Mouse (Mus musculus) liver, embryonic 12.5 days (tissue): ENCODE measurements at regions not wholly inside any gene's neighbourhood (a gene's known extent, or its start where the extent isn't known, plus 50 kb on each side); places are given as distances from the start of the nearest gene placed in this dataset.

ENCODE experiments used
- ATAC-seq: fragments of 200-750 bp; cut with Nextera tagmentation; 2 replicates; pipeline ENCODE4 v1.8.0; 2017; ENCODE audit warnings: moderate number of reproducible peaks, mild to moderate bottlenecking, moderate library complexity
- H3K27ac ChIP-seq: fragments of 300-500 bp; sonication (generic); 2 replicates; pipeline ENCODE4 v1.5.1; 2016; ENCODE audit warnings: mild to moderate bottlenecking
- H3K27me3 ChIP-seq: fragments of 300-500 bp; sonication (generic); replicated peaks from 2 replicates; pipeline ENCODE4 v1.6.1; 2016; ENCODE audit warnings: mild to moderate bottlenecking, moderate library complexity
- H3K36me3 ChIP-seq: fragments of 300-500 bp; sonication (generic); 2 replicates; pipeline ENCODE4 v1.6.1; 2016; ENCODE audit warnings: mild to moderate bottlenecking, moderate library complexity
- H3K4me1 ChIP-seq: fragments of 300-500 bp; sonication (generic); 2 replicates; pipeline ENCODE4 v1.6.1; 2016
- H3K4me2 ChIP-seq: fragments of 300-500 bp; sonication (generic); 2 replicates; pipeline ENCODE4 v1.6.1; 2016; ENCODE audit warnings: mild to moderate bottlenecking, moderate library complexity
- H3K4me3 ChIP-seq: fragments of 300-500 bp; sonication (generic); 2 replicates; pipeline ENCODE4 v1.5.1; 2016; ENCODE audit warnings: mild to moderate bottlenecking, moderate library complexity
- H3K9ac ChIP-seq: fragments of 300-500 bp; sonication (generic); 2 replicates; pipeline ENCODE4 v1.6.1; 2016; ENCODE audit warnings: mild to moderate bottlenecking, moderate library complexity
- H3K9me3 ChIP-seq: fragments of 300-500 bp; sonication (generic); replicated peaks from 2 replicates; pipeline ENCODE4 v1.6.1; 2016; ENCODE audit warnings: mild to moderate bottlenecking, moderate library complexity
- WGBS: fragments of 180-500 bp; shearing (Covaris S2); methylation state at CpG from one replicate; pipeline ENCODE4 v1.1.7; 2016; ENCODE audit not compliant: insufficient replicate concordance; 5-methylcytosine and 5-hydroxymethylcytosine counted together

DNA sequence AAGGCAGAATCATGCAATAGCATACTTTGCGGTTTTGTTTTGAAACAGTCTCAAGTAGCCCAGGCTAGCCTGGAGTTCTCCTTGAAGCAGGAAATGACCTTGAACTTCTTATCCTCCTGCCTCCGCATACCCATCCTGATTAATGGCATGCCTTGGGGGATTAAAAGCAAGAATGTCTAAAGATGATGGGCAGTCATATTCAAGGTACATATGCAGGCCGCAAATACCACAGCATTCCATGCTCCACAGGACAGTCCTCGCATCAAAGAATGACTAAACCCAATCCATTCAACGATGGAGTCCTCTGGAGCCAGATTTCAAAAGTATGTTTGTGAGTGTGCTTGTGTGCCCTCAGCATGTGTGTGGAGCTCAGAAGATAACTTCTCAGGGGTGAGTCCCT is 69.1 kb upstream of the Tbx3 start:
- Histone ChIP-seq H3K4me1 (no peaks in the 10 kb centered on the region), H3K4me3 (no peak overlapping the region), H3K9me3 (no peaks in the 10 kb centered on the region), H3K4me2 (no peak overlapping the region), H3K27ac (no peak overlapping the region), H3K9ac (no peak overlapping the region), H3K36me3 (no peaks in the 10 kb centered on the region), H3K27me3 (no peaks in the 10 kb centered on the region)
- ATAC-seq: no peak
- 78% methylated on average over 5 of the region's 5 CpGs for WGBS

GRCm38 (mm10) chr5:119602001-119602400 is 68.5 kb upstream of the Tbx3 start:
- no peak overlapping the region for H3K9ac ChIP-seq

GRCm38 (mm10) chr5:119605444-119605843 is 65.0 kb upstream of the Tbx3 start:
- no peaks in the 10 kb centered on the region for H3K4me1 ChIP-seq
- H3K9me3 ChIP-seq: no peaks in the 10 kb centered on the region
- H3K27me3 ChIP-seq: no peaks in the 10 kb centered on the region
- no peak overlapping the region for H3K27ac ChIP-seq
- H3K36me3 ChIP-seq: no peaks in the 10 kb centered on the region
- no peak overlapping the region for H3K9ac ChIP-seq
- no peak overlapping the region for H3K4me3 ChIP-seq
- no peak overlapping the region for H3K4me2 ChIP-seq
- WGBS: 69% methylated on average over 7 of the region's 7 CpGs
- ATAC-seq: no peak

More at GRCm38 (mm10) chr5:119602001-119602400, 68.5 kb upstream of the Tbx3 start:
- ATAC-seq: no peak
- no peaks in the 10 kb centered on the region for H3K27me3 ChIP-seq
- no peak overlapping the region for H3K4me3 ChIP-seq
- 72% methylated on average over 16 of the region's 16 CpGs for WGBS
- H3K4me1 ChIP-seq: no peaks in the 10 kb centered on the region
- no peak overlapping the region for H3K4me2 ChIP-seq
- H3K36me3 ChIP-seq: no peaks in the 10 kb centered on the region
- no peak overlapping the region for H3K27ac ChIP-seq
- H3K9me3 ChIP-seq: no peaks in the 10 kb centered on the region

- Histone ChIP-seq H3K9ac (no peak overlapping the region), H3K27ac (no peak overlapping the region), H3K27me3 (no peaks in the 10 kb centered on the region), H3K4me2 (no peak overlapping the region), H3K36me3 (no peaks in the 10 kb centered on the region), H3K9me3 (no peaks in the 10 kb centered on the region), H3K4me1 (no peaks in the 10 kb centered on the region), H3K4me3 (no peak overlapping the region)
- 39% methylated on average over 6 of the region's 6 CpGs for WGBS
- ATAC-seq: no peak
Measured at GRCm38 (mm10) chr5:119613413-119613812, 57.1 kb upstream of the Tbx3 start.

DNA sequence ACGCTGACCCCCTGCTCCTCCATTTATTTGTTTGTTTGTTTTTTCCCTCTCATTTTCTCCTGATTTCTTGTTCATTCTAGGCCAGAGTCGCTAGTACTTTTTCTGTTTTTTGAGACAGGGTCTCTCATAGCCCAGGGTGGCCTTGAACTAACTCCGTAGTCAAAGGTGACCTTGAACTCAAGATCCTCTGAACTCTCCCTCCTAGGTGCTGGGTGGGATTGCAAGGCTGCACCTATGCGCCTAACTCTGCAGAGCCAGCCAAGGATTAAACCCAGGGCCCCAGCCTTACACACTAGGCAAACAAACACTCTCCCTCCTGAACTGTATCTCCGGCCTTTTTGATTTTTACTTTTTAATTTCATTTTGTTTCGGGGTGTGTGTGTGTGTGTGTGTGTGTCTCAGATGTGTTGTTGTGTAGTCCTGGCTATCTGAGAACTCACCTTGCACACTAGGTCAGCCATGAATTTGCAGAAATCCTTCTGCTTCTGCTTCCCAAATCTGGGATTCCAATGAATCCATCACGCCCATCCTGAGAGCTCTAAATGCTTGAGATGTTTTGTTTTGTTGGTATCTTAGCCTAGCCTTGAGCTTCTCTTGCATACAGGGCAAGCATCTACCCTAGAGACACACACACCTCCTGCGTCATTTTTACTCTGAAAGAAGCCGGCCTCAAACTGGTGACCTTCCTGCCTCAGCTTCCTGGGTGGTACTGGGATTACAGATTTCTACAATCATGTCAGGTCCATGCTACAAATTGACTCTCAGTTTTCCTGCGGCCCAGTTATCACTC is 56.3 kb upstream of the Tbx3 start:
- Histone ChIP-seq H3K4me2 (no peak overlapping the region), H3K9me3 (no peaks in the 10 kb centered on the region), H3K36me3 (no peaks in the 10 kb centered on the region), H3K4me1 (no peaks in the 10 kb centered on the region), H3K27me3 (no peaks in the 10 kb centered on the region), H3K4me3 (no peak overlapping the region), H3K27ac (no peak overlapping the region), H3K9ac (no peak overlapping the region)
- 63% methylated on average over 10 of the region's 10 CpGs for WGBS
- no peak for ATAC-seq

- 36% methylated on average over 5 of the region's 5 CpGs for WGBS
- no peak for ATAC-seq
- H3K27me3 ChIP-seq: no peaks in the 10 kb centered on the region; the same call in 1 of the 2 replicates
Measured at GRCm38 (mm10) chr5:119615681-119616080, 54.8 kb upstream of the Tbx3 start.

GRCm38 (mm10) chr5:119617856-119618255 is 52.6 kb upstream of the Tbx3 start:
- no peak overlapping the region for H3K4me2 ChIP-seq
- ATAC-seq: no peak
- no peak overlapping the region for H3K27ac ChIP-seq
- H3K9ac ChIP-seq: no peak overlapping the region
- no peak overlapping the region for H3K4me3 ChIP-seq
- H3K27me3 ChIP-seq: no peaks in the 10 kb centered on the region; the same call in 1 of the 2 replicates
- peaks cover 5% of the 10 kb centered on the region; the same call in 1 of the 2 replicates for H3K4me1 ChIP-seq
- no peaks in the 10 kb centered on the region for H3K9me3 ChIP-seq
- no peaks in the 10 kb centered on the region for H3K36me3 ChIP-seq
- WGBS: 71% methylated on average over 2 of the region's 2 CpGs

More at GRCm38 (mm10) chr5:119615681-119616080, 54.8 kb upstream of the Tbx3 start:
- Histone ChIP-seq H3K9ac (no peak overlapping the region), H3K9me3 (no peaks in the 10 kb centered on the region), H3K4me2 (no peak overlapping the region), H3K4me3 (no peak overlapping the region), H3K36me3 (no peaks in the 10 kb centered on the region), H3K4me1 (no peaks in the 10 kb centered on the region), H3K27ac (no peak overlapping the region)

DNA sequence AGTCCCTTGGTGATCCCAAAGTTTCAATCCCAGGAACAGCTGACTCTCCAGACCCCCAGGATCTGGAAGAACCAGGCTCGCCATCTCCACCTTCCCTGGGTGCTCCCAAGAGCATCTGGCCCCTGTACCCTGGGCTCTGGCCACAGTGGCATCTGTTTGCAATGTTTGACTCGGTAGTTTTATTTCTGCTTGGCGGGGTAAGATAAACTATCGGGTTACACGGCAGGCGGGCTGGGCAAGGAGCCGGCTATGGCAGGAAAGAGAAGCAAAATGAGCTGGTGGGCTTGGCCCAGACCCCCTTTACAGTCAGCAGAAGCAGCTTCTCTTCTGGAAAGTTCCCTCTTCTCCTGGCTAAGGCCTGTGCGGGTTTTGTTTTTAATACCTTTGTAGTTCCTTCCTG is 50.6 kb upstream of the Tbx3 start:
- no peak overlapping the region for H3K9ac ChIP-seq
- peaks cover 9% of the 10 kb centered on the region; the same call in 1 of the 2 replicates for H3K27me3 ChIP-seq
- H3K36me3 ChIP-seq: no peaks in the 10 kb centered on the region
- peaks cover 5% of the 10 kb centered on the region; the same call in 1 of the 2 replicates for H3K4me1 ChIP-seq
- H3K9me3 ChIP-seq: no peaks in the 10 kb centered on the region
- no peak overlapping the region for H3K27ac ChIP-seq
- no peak for ATAC-seq
- 25% methylated on average over 8 of the region's 8 CpGs for WGBS
- no peak overlapping the region for H3K4me3 ChIP-seq
- no peak overlapping the region for H3K4me2 ChIP-seq
